Mouse (Mus musculus) neural tube, embryonic 14.5 days (tissue): ENCODE results near the gene Odf3l2. TPM values are rescaled to one million over a fixed set of nuclear protein-coding genes. Genes with fewer than 3 reads are reported as not detected.

Source experiments
- ATAC-seq: fragments of 200-750 bp; cut with Nextera tagmentation; 2 replicates; pipeline ENCODE4 v1.8.0; 2017; ENCODE audit warnings: low read depth, mild to moderate bottlenecking, moderate TSS enrichment, moderate library complexity
- H3K27ac ChIP-seq: fragments of 300-500 bp; sonication (generic); 2 replicates; pipeline ENCODE4 v1.5.1; 2014; ENCODE audit warnings: low read depth, mild to moderate bottlenecking, control low read depth, low read length, moderate library complexity, mixed read lengths
- H3K27me3 ChIP-seq: fragments of 300-500 bp; sonication (generic); 2 replicates; pipeline ENCODE4 v1.6.1; 2014; ENCODE audit warnings: low read length; ENCODE audit not compliant: control insufficient read depth, insufficient read depth
- H3K36me3 ChIP-seq: fragments of 300-500 bp; sonication (generic); 2 replicates; pipeline ENCODE4 v1.6.1; 2014; ENCODE audit warnings: low read length, mixed read lengths; ENCODE audit not compliant: control insufficient read depth, insufficient read depth
- H3K4me1 ChIP-seq: fragments of 300-500 bp; sonication (generic); 2 replicates; pipeline ENCODE4 v1.6.1; 2014; ENCODE audit warnings: low read length; ENCODE audit not compliant: control insufficient read depth, insufficient read depth
- H3K4me2 ChIP-seq: fragments of 300-500 bp; sonication (generic); 2 replicates; pipeline ENCODE4 v1.6.1; 2014; ENCODE audit warnings: mild to moderate bottlenecking, low read depth, low read length, control low read depth
- H3K4me3 ChIP-seq: fragments of 300-500 bp; sonication (generic); 2 replicates; pipeline ENCODE4 v1.5.1; 2014; ENCODE audit warnings: low read depth, low read length, control low read depth, mixed read lengths
- H3K9ac ChIP-seq: fragments of 300-500 bp; sonication (generic); replicated peaks from 2 replicates; pipeline ENCODE4 v1.6.1; 2014; ENCODE audit warnings: low read depth, mild to moderate bottlenecking, control low read depth, low read length, mixed read lengths
- H3K9me3 ChIP-seq: fragments of 300-500 bp; sonication (generic); 2 replicates; pipeline ENCODE4 v1.6.1; 2016; ENCODE audit warnings: low read length; ENCODE audit not compliant: control insufficient read depth
- WGBS: fragments of 180-500 bp; shearing (Covaris S2); extraction: QIAGEN DNeasy Blood & Tissue Kit; methylation state at CpG from one replicate; pipeline ENCODE4 v1.1.7; 2014; 5-methylcytosine and 5-hydroxymethylcytosine counted together
- polyA plus RNA-seq: library from polyadenylated mRNA; unstranded; fragments of >200 nt; fragmentation: Nextera tagmentation; extraction: Ambion mirVana; gene quantifications from 2 replicates; pipeline ENCODE4 v1.2.1, GENCODE M21; 2014

Gene Odf3l2
- polyA plus RNA-seq, 1 experiment from 2014 or later: not detected

DNA sequence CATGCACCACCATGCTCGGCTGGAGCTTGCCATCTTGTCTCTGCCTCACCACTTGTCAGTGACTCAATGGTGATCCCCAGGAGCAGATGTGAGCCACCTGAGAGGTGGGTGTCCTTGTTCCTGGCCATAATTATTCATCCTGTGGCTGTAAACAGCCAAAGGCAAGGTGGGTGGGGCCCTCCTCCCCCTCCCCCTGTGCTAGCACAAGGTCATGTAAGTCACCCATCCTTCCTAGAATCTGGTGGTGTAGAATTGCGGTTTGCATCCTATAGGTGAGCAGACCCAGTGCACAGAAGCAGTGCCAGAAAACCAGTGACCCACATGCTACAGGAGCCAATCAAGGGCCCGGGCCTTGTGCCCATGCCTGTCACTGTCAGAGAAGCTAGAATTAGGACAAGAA lies 27.5 kb upstream of the Odf3l2 start:
- Histone ChIP-seq H3K36me3 (0 out of 2 replicates have a peak, but pooled peaks cover 7% of the 10 kb centered on the region), H3K4me3 (no peak overlapping the region), H3K27me3 (no peaks in the 10 kb centered on the region), H3K9ac (no peak overlapping the region), H3K27ac (no peak overlapping the region), H3K9me3 (no peaks in the 10 kb centered on the region), H3K4me1 (peaks cover 15% of the 10 kb centered on the region), H3K4me2 (no peak overlapping the region)
- ATAC-seq: no peak
- 96% methylated on average over 3 of the region's 3 CpGs for WGBS

DNA sequence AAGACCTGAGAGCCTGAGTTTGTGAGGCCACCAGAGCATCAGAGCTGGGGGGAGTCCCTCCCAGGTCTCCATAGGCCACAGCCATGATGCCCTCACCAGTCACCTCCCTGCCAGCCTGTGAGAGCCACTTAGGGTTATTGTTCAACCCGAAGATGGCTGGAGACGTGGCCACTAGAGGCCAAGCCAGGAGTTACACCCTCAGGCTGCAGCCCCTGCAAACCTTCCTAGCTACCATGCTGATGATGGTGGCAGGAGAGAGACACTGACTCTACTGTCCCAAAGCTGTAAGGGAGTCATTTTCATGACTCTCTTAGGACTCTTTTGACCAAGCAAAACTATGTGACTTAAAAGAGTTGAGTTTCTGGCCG lies 26.5 kb upstream of the Odf3l2 start:
- Histone ChIP-seq H3K9ac (no peak overlapping the region), H3K4me2 (no peak overlapping the region), H3K9me3 (no peaks in the 10 kb centered on the region), H3K27ac (no peak overlapping the region), H3K4me1 (peaks cover 17% of the 10 kb centered on the region), H3K4me3 (no peak overlapping the region), H3K27me3 (no peaks in the 10 kb centered on the region), H3K36me3 (0 out of 2 replicates have a peak, but pooled peaks cover 7% of the 10 kb centered on the region)
- ATAC-seq: no peak
- 45% methylated on average over 3 of the region's 3 CpGs for WGBS

DNA sequence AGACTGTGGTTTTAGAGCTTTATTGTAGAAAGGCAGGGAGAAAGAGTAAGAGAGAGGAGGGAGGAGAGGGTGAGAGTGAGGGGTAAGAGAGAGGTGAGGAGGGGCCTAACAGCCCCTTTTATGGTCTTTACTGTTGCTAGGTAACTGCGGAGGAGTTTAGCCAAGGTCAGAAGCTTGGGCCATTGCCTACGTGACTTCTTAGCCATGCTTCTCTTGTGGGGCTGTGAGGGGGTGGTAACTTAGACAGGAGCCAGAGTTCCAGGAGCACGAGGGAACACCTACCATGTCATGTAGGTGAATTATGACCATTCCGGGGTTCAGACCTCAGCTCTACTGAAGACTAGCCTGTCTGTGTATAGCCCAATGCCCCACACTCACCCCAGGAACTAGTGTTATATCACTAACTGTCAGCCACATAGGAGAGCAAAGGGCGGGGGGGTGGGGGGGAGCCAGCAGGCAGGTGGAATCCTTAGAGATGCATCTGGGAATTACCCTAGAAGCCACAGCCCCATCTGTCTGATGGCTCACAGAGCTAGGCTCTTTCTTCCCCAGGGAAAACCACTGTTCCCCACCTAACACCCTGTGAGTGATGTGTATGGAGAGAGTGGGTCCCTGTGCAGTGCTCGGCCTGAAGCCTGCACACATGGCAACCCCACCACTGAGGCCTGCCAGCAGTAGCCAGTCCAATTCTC lies 26.0 kb upstream of the Odf3l2 start:
- 24% methylated on average over 6 of the region's 6 CpGs for WGBS
- no peaks in the 10 kb centered on the region for H3K27me3 ChIP-seq
- no peaks in the 10 kb centered on the region for H3K9me3 ChIP-seq
- H3K4me1 ChIP-seq: peaks cover 17% of the 10 kb centered on the region
- ATAC-seq: no peak
- H3K4me3 ChIP-seq: no peak overlapping the region
- no peak overlapping the region for H3K4me2 ChIP-seq
- no peak overlapping the region for H3K9ac ChIP-seq
- 0 out of 2 replicates have a peak, but pooled peaks cover 7% of the 10 kb centered on the region for H3K36me3 ChIP-seq
- H3K27ac ChIP-seq: no peak overlapping the region

DNA sequence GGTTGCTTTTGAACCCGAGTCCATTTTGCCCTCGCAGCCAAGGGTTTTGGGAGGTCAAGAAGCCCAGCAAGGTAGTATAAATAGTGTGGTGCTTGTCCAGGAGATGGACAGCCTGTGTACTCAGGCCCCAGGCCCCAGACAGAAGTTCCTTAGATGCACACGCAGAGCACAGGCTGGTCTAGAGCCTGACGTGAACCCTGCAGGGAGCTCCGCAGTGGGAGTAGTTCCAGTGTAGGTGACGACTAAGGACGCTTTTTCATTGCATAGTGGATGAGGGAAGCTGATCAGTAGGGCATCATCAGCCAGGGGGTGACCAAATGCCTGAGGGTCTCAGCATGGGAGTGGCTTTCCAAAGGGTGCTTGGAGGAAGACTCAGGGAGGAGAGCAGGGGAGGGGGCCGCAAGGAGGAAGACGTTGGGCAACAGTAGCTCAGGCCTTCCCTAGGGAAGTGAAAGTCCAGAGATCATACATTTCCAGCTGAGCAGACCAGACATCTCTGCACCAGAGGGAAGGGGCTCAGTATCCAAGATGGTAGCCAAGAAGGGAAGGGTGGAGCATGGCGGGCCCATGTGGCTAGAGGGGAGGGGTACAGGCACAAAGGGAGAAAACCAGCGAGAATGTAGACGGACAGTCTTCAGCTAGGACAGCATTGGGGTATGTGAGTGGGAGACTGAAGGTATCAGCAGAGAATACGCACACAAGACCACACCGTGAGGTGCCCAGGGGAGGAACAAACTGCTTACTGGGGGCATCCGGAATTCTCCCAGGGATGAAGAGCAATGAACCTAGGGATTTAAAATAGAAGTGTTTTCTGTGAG lies 24.7 kb upstream of the Odf3l2 start:
- H3K27ac ChIP-seq: peak overlapping the region; percentile 97
- H3K27me3 ChIP-seq: no peaks in the 10 kb centered on the region
- H3K4me2 ChIP-seq: peak overlapping the region; percentile 53
- no peaks in the 10 kb centered on the region for H3K36me3 ChIP-seq
- peak overlapping the region; percentile 83 for H3K9ac ChIP-seq
- H3K4me1 ChIP-seq: peaks cover 17% of the 10 kb centered on the region
- peak; percentile 29 for ATAC-seq
- no peaks in the 10 kb centered on the region for H3K9me3 ChIP-seq
- 26% methylated on average over 15 of the region's 15 CpGs for WGBS
- H3K4me3 ChIP-seq: peak overlapping the region; percentile 91

DNA sequence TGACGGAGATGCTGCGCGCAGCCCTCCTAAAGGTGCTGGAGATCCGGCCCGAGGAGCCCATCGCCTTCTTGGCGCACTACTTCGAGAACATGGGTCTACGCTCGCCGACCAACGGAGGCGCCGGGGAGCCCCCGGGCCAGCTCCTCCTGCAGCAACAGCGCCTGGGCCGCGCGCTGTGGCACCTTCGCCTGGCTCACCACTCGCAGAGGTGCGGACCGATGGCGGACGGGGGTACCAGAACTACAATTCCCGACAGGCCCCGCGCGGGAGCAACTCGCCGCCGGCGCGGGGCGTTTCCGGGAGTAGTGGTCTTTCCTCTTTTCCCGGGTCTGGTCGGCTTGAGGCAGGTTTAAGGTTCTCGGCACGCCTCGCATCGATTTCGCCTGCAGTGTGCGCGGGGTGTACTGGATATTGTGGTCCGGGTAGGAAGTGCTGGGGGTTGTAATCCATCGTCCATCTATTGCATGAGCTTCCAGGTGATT lies 24.1 kb upstream of the Odf3l2 start:
- H3K4me3 ChIP-seq: peak overlapping the region; percentile 91
- peaks cover 17% of the 10 kb centered on the region for H3K4me1 ChIP-seq
- ATAC-seq: peak; percentile 62
- H3K9me3 ChIP-seq: no peaks in the 10 kb centered on the region
- peak overlapping the region; percentile 97 for H3K27ac ChIP-seq
- peak overlapping the region; percentile 83 for H3K9ac ChIP-seq
- H3K36me3 ChIP-seq: no peaks in the 10 kb centered on the region
- H3K27me3 ChIP-seq: no peaks in the 10 kb centered on the region
- peak overlapping the region; percentile 53 for H3K4me2 ChIP-seq
- WGBS: under 1% methylated on average over 46 of the region's 47 CpGs

DNA sequence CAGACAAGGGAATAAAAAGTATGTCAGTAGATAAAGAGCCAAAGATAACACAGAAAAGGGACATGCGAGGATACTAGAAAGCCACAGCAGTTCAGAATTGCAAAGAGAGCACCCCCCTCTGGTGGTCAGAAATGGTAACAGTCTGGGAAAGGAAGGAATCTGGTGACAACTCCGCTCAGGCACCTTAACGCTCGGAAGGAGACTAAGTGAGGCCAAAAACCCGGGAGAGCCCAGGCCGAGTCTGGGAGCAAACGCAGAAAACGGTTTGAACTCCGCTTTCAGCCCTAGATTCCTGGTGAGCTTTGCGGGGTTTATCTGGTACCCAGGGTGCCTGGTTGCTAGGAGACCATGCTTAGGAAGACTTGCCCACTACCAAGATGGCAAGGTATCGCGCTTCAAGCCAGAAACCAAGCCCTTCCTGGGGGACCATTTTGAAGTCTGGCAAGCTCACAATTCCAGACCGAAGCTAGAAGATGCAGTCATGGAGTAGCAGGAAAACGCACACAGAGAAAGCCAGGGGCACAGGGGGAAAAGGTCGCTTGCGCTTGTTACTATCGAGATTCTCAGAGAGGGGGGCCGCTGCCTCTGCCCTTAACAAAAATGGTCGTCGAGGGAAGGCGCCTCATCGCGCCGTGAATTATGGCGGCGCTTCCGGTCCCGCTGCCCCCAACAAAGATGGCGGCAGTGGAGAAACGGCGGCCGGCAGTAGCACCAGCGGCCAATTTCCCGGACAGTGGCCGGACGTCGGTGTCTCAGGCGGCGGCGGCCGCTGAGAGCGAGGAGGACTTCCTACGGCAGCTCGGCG lies 23.4 kb upstream of the Odf3l2 start, which contains the start of gene Tpgs1:
Tpgs1 (plus strand) TSS at position 599 of the 805 bp plus-strand sequence.
- under 1% methylated on average over 45 of the region's 45 CpGs for WGBS
- Histone ChIP-seq H3K27me3 (no peaks in the 10 kb centered on the region), H3K9ac (peak within 1 kb of the TSS; percentile 83), H3K4me1 (peaks cover 17% of the 10 kb centered on the region), H3K9me3 (no peaks in the 10 kb centered on the region), H3K4me3 (peak within 1 kb of the TSS; percentile 91), H3K36me3 (no peaks in the 10 kb centered on the region), H3K27ac (peak within 1 kb of the TSS; percentile 97), H3K4me2 (peak within 1 kb of the TSS; percentile 53)
- peak; percentile 81 for ATAC-seq

DNA sequence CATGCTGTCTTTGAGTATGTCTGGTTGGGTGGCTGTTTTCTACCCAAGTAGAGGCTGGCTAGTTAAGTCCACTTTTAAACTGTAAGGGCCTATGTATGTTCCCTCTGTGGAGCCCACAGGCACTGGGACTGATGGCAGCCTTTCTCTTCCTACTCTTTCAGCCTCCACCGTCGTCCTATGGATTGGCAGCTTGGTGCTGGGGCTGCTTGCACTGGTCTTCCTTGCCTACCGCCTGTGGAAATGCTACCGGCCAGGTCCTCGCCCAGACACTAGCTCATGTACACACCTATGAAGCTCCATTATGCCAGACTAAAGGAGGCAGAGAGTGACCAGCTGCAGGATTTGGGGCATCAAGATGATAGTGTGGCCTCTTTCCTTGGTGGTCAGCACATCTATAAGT lies 22.5 kb upstream of the Odf3l2 start:
- H3K27ac ChIP-seq: peak overlapping the region; percentile 97
- 86% methylated on average over 5 of the region's 5 CpGs for WGBS
- no peaks in the 10 kb centered on the region for H3K27me3 ChIP-seq
- no peaks in the 10 kb centered on the region for H3K9me3 ChIP-seq
- no peaks in the 10 kb centered on the region for H3K36me3 ChIP-seq
- no peak for ATAC-seq
- H3K4me2 ChIP-seq: peak overlapping the region; percentile 53
- H3K4me3 ChIP-seq: no peak overlapping the region; the same call in 1 of the 2 replicates
- peaks cover 17% of the 10 kb centered on the region for H3K4me1 ChIP-seq
- 0 out of 2 replicates have a peak overlapping the region, but pooled peaks have one; percentile 5 for H3K9ac ChIP-seq

DNA sequence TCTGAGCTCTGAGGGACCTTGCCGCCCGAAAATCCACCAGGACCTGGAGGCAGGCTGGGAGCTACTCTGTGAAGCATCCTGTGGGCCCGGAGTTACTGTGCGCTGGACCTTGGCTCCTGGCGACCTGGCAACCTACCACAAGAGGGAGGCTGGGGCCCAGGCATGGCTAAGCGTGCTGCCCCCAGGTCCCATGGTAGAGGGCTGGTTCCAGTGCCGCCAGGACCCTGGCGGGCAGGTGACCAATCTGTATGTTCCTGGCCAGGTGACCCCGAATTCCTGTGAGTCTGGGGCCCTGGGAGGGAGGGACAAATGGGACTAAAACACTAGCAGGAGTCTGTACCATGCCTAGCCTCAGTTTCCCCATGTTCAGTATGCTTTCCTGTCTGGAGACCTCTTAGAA lies 21.0 kb upstream of the Odf3l2 start:
- no peak overlapping the region for H3K9ac ChIP-seq
- no peaks in the 10 kb centered on the region for H3K9me3 ChIP-seq
- H3K4me1 ChIP-seq: peaks cover 17% of the 10 kb centered on the region
- H3K4me2 ChIP-seq: no peak overlapping the region
- no peak overlapping the region for H3K27ac ChIP-seq
- no peak for ATAC-seq
- no peaks in the 10 kb centered on the region for H3K27me3 ChIP-seq
- no peak overlapping the region for H3K4me3 ChIP-seq
- WGBS: 73% methylated on average over 9 of the region's 9 CpGs
- H3K36me3 ChIP-seq: no peaks in the 10 kb centered on the region
